Mouse (Mus musculus): ENCODE measurements around the gene Bpifb5.

- TF ChIP-seq CTCF (IDR thresholded peaks at IDR 0.05; ENCODE audit: extremely low read depth, insufficient read length, insufficient replicate concordance, low read depth, low read length) (no peak), POLR2A (IDR thresholded peaks at IDR 0.05; ENCODE audit: low read depth, low read length) (no peak)
These were observed 4.3 kb downstream of the Bpifb5 start for GRCm38 (mm10) chr2:154227830-154228229.

Measured in small intestine, adult 2 months (tissue).